Mouse (Mus musculus): ENCODE results near the gene Fnip2. TPM values are rescaled to one million over a fixed set of nuclear protein-coding genes. Genes with fewer than 3 reads are reported as not detected.

Gene Fnip2
- total and polyA plus RNA-seq, 3 experiments, result 0.21 to 0.71 (median 0.31) TPM

GRCm38 (mm10) chr3:79458651-79459275, 108.8 kb downstream of the Fnip2 start:
- no peak for TF ChIP-seq CHD1 (IDR thresholded peaks at IDR 0.05; ENCODE audit: low read depth, low read length)
- no peak for TF ChIP-seq ZNF384 (IDR thresholded peaks at IDR 0.05; ENCODE audit: low read depth, low read length)
- TF ChIP-seq ZC3H11A (IDR thresholded peaks at IDR 0.05; ENCODE audit: low read depth, low read length), result no peak
- no peak for TF ChIP-seq IRF4 (IDR thresholded peaks at IDR 0.05; ENCODE audit: low read depth, low read length)
- TF ChIP-seq MAZ (IDR thresholded peaks at IDR 0.05; ENCODE audit: low read depth, low read length), result no peak
- TF ChIP-seq BHLHE40 (IDR thresholded peaks at IDR 0.05; ENCODE audit: low read depth, low read length), result no peak
- no peak for TF ChIP-seq ZMIZ1 (IDR thresholded peaks at IDR 0.05; ENCODE audit: low read depth, low read length)
- Histone ChIP-seq H3K79me2 (replicated peaks; ENCODE audit: control insufficient read depth, extremely low read depth, insufficient read depth, poor library complexity, severe bottlenecking) (no peaks in the 10 kb centered on the region), H3K4me2 (ENCODE audit: insufficient read depth, low read depth, poor library complexity, severe bottlenecking) (no peak overlapping the region), H3K27me3 (replicated peaks) (no peaks in the 10 kb centered on the region), H3K36me3 (replicated peaks in 1 of 2; ENCODE audit: control insufficient read depth in 1 of 2, insufficient read depth in 1 of 2, low read length in 1 of 2) (peaks cover 0 to 2% of the 10 kb centered on the region in 2 experiments), H3K4me3 (replicated peaks in 1 of 3; ENCODE audit: low read depth in 2 of 3, low read length in 2 of 3, poor library complexity in 1 of 3) (no peak overlapping the region), H3K4me1 (ENCODE audit: control insufficient read depth in 1 of 2, insufficient read depth in 2 of 2) (no peaks in the 10 kb centered on the region), H3K9ac (ENCODE audit: insufficient read depth, low read depth) (no peak overlapping the region), H3K27ac (ENCODE audit: insufficient read depth, low read depth) (no peak overlapping the region), H3K9me3 (replicated peaks; ENCODE audit: low read length) (no peaks in the 10 kb centered on the region)
- in situ Hi-C loops (cut with MboI; ENCODE audit: low pct_ligation_motif_present, low pct_unique_long_range_greater_than_20kb, low sequenced_read_pairs) (loop anchor here (25.0 kb wide), 1 partner anchor 246 kb away; no protein-coding TSS in a partner anchor), dilution Hi-C loops (cut with MboI; ENCODE audit: extremely low pct_ligation_motif_present, extremely low pct_unique_long_range_greater_than_20kb, low sequenced_read_pairs) (no loop called here)
- no peak for DNase-seq (ENCODE audit: extremely low read depth)

GRCm38 (mm10) chr3:79455761-79456160, 111.8 kb downstream of the Fnip2 start:
- Histone ChIP-seq H3K4me1 (ENCODE audit: control insufficient read depth in 1 of 2, insufficient read depth in 2 of 2) (no peaks in the 10 kb centered on the region), H3K27ac (ENCODE audit: insufficient read depth, low read depth) (no peak overlapping the region), H3K4me2 (ENCODE audit: insufficient read depth, low read depth, poor library complexity, severe bottlenecking) (no peak overlapping the region), H3K9me3 (replicated peaks; ENCODE audit: low read length) (no peaks in the 10 kb centered on the region), H3K79me2 (replicated peaks; ENCODE audit: control insufficient read depth, extremely low read depth, insufficient read depth, poor library complexity, severe bottlenecking) (no peaks in the 10 kb centered on the region), H3K27me3 (replicated peaks) (no peaks in the 10 kb centered on the region), H3K4me3 (replicated peaks in 1 of 3; ENCODE audit: low read depth in 2 of 3, low read length in 2 of 3, poor library complexity in 1 of 3) (no peak overlapping the region), H3K9ac (ENCODE audit: insufficient read depth, low read depth) (no peak overlapping the region), H3K36me3 (replicated peaks in 1 of 2; ENCODE audit: control insufficient read depth in 1 of 2, insufficient read depth in 1 of 2, low read length in 1 of 2) (no peaks in the 10 kb centered on the region)
- DNase-seq (ENCODE audit: extremely low read depth), result no peak
- dilution Hi-C loops (cut with MboI; ENCODE audit: extremely low pct_ligation_motif_present, extremely low pct_unique_long_range_greater_than_20kb, low sequenced_read_pairs) (no loop called here), in situ Hi-C loops (cut with MboI; ENCODE audit: low pct_ligation_motif_present, low pct_unique_long_range_greater_than_20kb, low sequenced_read_pairs) (loop anchor here (25.0 kb wide), 1 partner anchor 243 kb away; no protein-coding TSS in a partner anchor)
- TF ChIP-seq IRF4 (IDR thresholded peaks at IDR 0.05; ENCODE audit: low read depth, low read length) (no peak), SMC3 (IDR thresholded peaks at IDR 0.05; ENCODE audit: low read depth, low read length) (no peak), POLR2AphosphoS2 (IDR thresholded peaks at IDR 0.05; ENCODE audit: low read depth, low read length) (no peak), TCF12 (IDR thresholded peaks at IDR 0.05; ENCODE audit: low read depth, low read length) (no peak), NRF1 (IDR thresholded peaks at IDR 0.05; ENCODE audit: low read depth, low read length) (no peak), UBTF (IDR thresholded peaks at IDR 0.05; ENCODE audit: low read depth, low read length) (no peak), PAX5 (IDR thresholded peaks at IDR 0.05; ENCODE audit: low read length) (no peak), RAD21 (IDR thresholded peaks at IDR 0.05; ENCODE audit: low read depth, low read length) (no peak), BHLHE40 (IDR thresholded peaks at IDR 0.05; ENCODE audit: low read depth, low read length) (no peak), EP300 (IDR thresholded peaks at IDR 0.05; ENCODE audit: low read length) (no peak), MYC (IDR thresholded peaks at IDR 0.05; ENCODE audit: low read depth, low read length) (no peak), HCFC1 (IDR thresholded peaks at IDR 0.05; ENCODE audit: low read depth, low read length) (no peak), TBP (conservative IDR thresholded peaks at IDR 0.05; ENCODE audit: low read depth, low read length) (no peak)

Data from CH12.LX (cell line).